Mouse (Mus musculus) left cerebral cortex, adult 11 months (tissue): ENCODE data around the gene Canx.

ENCODE experiments used
- DNase-seq: peaks from one replicate; pipeline ENCODE4 v3.0.0; 2022; ENCODE audit warnings: low spot score

The Canx gene

GRCm38 (mm10) chr11:50275568-50276151, 49.8 kb downstream of the Canx start:
- no peak for DNase-seq

DNA sequence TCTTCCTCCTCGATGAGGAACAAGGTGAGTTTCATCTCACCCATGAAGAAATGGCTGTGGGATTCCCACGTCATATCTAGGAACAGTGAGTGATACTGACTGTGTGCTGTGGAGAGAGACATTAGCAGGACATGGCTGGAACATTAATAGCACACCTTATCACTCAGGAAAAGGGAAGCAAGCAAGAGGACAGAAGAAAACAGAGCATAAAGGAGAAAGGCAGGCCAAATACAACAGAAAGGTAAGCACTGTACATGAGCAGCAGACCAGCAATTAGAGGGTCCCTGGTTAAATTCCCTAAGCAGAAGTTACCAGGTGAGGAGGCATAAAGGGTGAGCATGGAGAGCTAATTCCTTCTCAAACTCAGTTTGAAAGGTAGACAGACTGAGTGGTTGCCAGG, 50.4 kb downstream of the Canx start:
- DNase-seq: no peak

- no peak for DNase-seq
Observed at GRCm38 (mm10) chr11:50272819-50273218, 52.7 kb downstream of the Canx start.

- no peak for DNase-seq
Observed at GRCm38 (mm10) chr11:50269885-50270284, 55.6 kb downstream of the Canx start.

DNA sequence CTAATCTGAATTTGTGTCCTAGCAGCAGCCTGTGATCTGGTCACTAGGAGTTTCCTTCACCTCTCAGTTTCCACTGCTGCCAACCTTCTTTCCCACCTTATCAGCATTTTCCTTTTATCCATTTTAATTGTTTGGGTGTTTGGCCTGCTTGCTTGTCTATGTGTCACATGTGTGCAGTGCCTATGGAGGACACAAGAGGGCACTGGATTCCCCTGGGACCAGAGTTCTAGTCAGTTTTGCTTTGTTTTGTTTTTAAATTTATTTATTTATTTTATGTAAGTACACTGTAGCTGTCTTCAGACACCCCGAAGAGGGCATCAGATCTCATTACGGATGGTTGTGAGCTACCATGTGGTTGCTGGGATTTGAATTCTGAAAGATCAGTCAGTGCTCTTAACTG, 56.3 kb downstream of the Canx start:
- DNase-seq: no peak

- DNase-seq: no peak
Observed at GRCm38 (mm10) chr11:50266997-50267396, 58.5 kb downstream of the Canx start.

DNA sequence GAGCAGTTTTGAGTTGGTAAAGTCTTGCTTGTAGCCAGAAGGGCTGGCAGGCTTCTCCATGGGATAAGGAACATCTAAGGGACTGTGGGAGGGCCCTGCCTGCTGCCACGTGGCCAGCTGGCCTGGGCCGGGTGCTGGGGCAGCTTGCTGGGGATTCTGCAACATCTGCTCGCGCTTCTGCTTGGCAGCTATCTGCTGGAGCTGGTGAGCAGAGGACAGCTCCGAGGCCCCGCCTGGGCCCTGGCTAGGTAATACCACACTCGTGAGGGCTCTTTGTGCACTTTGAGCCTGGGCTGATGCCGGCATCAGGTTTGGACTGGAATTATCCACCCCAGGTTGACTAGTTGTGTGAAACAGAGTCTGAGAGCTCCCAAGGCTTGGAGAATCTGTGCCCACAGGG, 59.5 kb downstream of the Canx start:
- no peak for DNase-seq

GRCm38 (mm10) chr11:50263198-50263597, 62.3 kb downstream of the Canx start:
- no peak for DNase-seq

DNA sequence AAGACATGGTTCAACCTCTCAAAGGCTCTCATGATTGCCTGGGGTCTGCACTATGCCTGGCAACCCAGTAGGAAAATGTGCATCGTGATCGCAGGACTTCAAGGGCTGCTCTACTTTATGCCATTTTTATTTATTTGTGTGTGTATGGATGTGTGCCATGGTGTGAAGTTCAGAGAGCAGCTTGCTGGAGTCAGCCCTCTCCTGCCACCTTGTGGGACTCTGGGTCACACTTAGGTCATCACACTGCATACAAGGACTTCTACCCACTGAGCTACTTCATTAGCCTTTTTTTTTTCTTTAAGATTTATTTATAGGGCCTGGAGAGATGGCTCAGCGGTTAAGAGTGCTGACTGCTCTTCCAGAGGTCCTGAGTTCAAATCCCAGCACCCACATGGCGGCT, 63.5 kb downstream of the Canx start:
- DNase-seq: no peak

DNA sequence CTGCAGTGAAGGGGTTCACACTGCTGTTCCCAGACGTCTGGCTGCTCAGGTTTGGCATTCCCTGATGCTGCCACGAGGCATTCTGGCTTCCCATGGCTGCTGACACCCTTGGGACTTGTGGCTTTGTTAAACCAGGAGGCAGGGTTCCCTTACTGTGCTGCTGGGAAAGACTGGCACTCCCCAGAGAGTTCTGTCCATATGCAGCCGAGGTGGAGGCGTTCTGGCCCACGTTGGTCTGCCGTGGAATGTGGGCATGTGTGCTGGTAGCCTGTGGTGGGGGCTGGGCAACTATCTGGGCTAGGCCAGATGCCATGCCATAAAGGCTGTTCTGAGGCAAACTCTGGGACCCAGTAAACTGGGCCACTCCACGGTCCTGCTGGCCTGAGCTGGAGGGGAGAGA, 67.2 kb downstream of the Canx start:
- DNase-seq: no peak

DNA sequence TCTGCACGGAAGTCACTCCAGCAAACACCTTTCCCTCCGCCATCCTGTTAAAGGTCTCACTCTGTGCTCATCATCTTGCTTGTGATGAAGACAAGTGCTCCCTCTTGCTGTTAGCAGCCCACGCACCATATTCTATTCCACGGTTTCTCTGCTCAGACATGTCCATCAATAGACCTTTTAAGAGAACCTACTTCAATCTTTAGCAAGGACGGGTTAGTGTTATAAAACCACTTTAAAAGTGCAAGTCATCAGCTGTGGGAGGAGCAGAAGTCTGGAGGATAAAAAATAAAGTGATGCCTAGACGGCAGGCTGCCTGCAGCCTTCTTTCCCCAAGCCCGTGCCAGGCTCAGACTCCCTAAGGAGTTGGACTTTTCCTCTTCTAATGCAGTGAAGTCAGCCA, 68.9 kb downstream of the Canx start:
- DNase-seq: no peak

DNA sequence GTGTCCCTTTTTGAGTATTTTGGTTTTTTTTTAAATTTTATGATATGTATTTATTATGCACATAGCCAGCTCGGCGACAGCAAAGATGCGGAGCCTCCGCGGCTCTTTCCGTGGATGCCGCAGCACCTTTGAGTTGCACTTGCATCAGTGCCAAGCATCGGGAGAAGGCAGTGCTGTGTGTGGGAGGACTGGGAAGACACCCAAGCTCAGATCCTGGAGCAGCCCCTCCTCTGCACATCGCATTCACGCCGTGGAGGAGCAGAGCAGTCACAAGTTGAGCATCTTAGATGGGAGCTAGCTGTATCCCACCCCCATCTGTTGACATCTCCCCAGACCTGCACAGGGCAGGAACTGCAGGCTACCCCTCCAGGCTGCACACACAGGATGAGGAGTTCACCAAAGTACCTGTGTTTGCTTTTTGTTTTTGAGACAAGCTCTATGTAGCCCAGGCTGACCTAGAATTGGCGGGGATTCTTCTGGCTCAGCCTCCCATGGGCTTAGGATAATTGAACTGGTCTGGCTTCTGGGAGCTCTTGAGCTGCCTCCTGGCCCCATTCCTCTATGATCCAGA, 71.4 kb downstream of the Canx start:
- DNase-seq: peak; percentile 81

DNA sequence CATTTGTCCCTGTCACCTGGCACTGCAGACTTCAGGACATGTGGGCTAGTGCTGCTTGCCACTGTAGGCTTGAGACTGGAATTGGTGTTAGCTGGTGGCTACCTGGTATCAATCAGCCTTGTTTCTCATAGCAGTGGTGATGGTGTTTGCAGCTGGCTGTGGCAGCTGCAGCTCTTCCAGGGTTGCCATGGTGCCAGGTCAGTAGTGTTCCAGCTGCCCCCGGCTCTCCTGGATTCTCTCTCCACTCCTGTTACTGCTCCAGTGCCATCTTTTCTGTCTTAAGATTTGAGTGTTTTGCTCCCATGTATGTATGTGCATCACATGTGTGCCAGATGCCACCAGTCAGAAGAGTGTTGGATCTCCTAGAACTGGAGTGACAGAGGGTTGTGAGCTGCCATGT, 72.1 kb downstream of the Canx start:
- DNase-seq: no peak

DNA sequence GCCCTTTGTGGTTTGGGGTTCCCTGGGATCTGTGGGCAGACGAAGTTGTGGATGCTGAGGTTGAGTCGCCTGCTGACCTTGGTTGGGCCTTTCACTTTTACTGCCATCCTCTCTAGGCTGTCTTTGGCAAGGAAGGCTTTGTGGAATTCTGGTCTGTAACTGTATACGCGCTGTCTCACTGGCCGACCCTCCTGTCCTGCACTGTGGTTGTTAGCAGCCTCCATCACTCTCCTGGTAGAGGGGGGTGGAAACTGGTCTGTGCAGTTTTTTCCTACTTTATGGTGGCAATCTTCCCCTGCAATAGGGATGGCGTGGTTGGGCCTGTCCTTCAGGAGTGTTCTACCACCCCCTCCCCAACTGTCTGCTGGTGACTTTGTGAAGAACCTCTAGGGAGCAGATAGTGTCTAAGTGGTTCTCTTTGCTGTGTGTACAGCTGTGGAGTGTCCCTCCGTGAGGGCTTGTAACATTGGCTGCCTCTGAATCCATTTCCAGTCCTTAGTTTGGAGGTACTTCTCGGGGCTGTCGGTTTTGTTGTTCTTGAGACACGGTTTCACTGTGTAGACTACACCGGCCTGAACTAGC, 72.7 kb downstream of the Canx start:
- DNase-seq: no peak

DNA sequence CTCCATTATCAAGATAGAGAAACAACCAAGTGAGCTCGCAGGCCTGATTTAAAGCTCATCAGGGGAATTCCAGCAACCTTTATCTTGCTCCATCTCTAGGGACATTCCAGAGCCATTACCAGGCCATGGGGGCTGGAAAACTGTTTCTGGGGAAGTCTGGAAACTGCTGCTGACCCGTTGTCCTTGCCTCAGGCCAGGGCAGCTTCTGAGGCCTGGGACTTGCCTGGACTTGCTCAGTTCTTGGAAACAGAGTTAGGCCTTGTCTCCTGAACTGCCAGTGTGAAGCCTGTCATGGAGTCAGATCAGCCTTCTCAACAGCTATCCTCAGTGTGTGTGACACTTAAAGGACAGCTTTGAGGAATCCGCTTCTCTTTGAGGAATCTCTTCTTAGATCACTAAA, 73.3 kb downstream of the Canx start:
- DNase-seq: no peak

DNA sequence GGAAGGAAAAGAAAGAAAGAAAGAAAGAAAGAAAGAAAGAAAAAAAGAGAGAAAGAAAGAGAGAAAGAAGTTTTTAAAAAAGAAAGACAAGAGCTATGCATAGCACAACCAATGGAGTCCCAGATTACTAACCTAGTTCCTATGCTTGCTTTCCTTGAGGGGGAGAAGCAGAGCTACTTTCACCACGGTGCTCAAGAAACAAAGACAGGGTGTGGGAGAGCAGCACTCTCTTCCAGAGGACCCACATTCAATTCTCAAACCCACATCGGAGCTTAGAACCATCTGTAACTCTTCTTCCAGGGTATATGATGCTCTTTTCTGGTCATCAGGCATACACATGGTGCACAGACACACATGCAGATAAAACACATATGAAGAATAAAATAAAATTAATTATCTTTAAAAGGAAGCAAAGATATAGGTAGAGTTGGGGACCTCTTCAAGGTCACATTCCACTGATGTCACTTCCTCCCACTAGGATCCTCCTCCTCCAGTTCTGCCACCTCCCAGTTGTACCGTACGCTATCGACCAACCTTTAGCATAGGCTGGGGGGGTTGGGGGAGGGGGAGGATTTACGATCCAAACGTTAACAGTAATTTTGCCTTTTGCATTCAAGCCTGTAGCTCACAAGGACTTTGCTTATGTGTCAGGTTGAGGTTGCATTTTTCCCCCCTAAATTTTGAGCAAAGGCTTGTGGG, 76.9 kb downstream of the Canx start:
- DNase-seq: no peak

DNA sequence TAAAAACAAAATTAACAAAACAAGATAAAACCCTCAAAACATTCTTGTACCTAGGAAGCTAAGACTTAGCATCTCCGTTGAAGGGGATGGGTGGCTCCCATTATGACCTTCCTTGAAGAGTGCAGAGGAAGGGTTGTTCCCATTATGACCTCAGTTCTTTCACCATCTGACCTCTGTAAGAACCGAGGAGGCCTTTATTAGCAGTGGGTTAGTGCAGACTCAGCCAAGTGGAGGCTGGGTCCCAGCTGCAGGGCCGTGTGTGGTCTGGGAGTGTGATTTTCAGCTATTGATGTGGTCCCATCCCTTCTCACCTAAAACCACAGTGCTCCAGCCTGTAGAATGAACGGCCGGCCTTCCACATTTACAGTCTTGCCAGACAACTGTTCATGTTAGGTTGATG, 80.2 kb downstream of the Canx start:
- DNase-seq: no peak
